ENCODE assay signal across 14 mouse cellular contexts in genomic region chr6:120148716-120149392, GRCm38 (mm10). TPM values are rescaled to one million over a fixed set of nuclear protein-coding genes. Genes with fewer than 3 reads are reported as not detected.
DNase-seq lines count a peak whose midpoint lies in the region; ATAC-seq and TF ChIP-seq lines count a peak whose summit lies in the region.
"Had no signal": no experiment of that assay in that cellular context is flagged by ENCODE, and none has a peak within 500 bp of the region (broad histone marks: within the 10 kb centered on the region; RNA-seq: fewer than 3 reads in every experiment).

No protein-coding gene starts in this region.

- no peak overlapping the region for H3K4me3 ChIP-seq in hindbrain, embryonic 10.5 days
- no peak overlapping the region for H3K4me3 ChIP-seq in hindbrain, postnatal 0 days (ENCODE audit: low read length)
- no peak overlapping the region for H3K4me3 ChIP-seq in heart, embryonic 10.5 days
- H3K4me3 ChIP-seq in limb, embryonic 13.5 days = no peak overlapping the region
- no peak overlapping the region for H3K4me3 ChIP-seq in liver, postnatal 0 days (ENCODE audit: low read depth, low read length)
- H3K4me3 ChIP-seq: intestine, embryonic 15.5 days had no signal

- peaks cover 18% of the 10 kb centered on the region; the same call in 1 of the 2 replicates for H3K4me1 ChIP-seq in hindbrain, embryonic 10.5 days (replicated peaks)
- no peaks in the 10 kb centered on the region for H3K4me1 ChIP-seq in hindbrain, postnatal 0 days (ENCODE audit: insufficient read depth, low read length)
- peaks cover 66% of the 10 kb centered on the region for H3K4me1 ChIP-seq in heart, embryonic 10.5 days
- peaks cover 18% of the 10 kb centered on the region for H3K4me1 ChIP-seq in limb, embryonic 13.5 days
- peaks cover 28% of the 10 kb centered on the region for H3K4me1 ChIP-seq in liver, postnatal 0 days (ENCODE audit: insufficient read depth)
- H3K4me1 ChIP-seq: intestine, embryonic 15.5 days had no signal

- no peaks in the 10 kb centered on the region for H3K36me3 ChIP-seq in hindbrain, embryonic 10.5 days
- H3K36me3 ChIP-seq in hindbrain, postnatal 0 days (ENCODE audit: insufficient read depth, low read length) = no peaks in the 10 kb centered on the region
- H3K36me3 ChIP-seq in heart, embryonic 10.5 days = no peaks in the 10 kb centered on the region
- no peaks in the 10 kb centered on the region for H3K36me3 ChIP-seq in limb, embryonic 13.5 days
- no peaks in the 10 kb centered on the region for H3K36me3 ChIP-seq in liver, postnatal 0 days (replicated peaks; ENCODE audit: insufficient read depth, low read length)
- H3K36me3 ChIP-seq: intestine, embryonic 15.5 days had no signal

- H3K4me2 ChIP-seq in hindbrain, postnatal 0 days (ENCODE audit: low read depth, low read length) = no peak overlapping the region
- H3K4me2 ChIP-seq in limb, embryonic 13.5 days (replicated peaks) = no peak overlapping the region
- no peak overlapping the region for H3K4me2 ChIP-seq in liver, postnatal 0 days (ENCODE audit: low read depth, low read length)
- H3K4me2 ChIP-seq: intestine, embryonic 15.5 days had no signal

- no peak for DNase-seq in hindbrain, embryonic 10.5 days (ENCODE audit: low spot score)
- DNase-seq in hindbrain, postnatal 0 days (ENCODE audit: low spot score) = no peak
- DNase-seq in heart, embryonic 10.5 days (ENCODE audit: low spot score) = no peak
- DNase-seq in yolk sac, embryonic 10.5 days (ENCODE audit: low spot score) = peak; percentile 26
- no peak for DNase-seq in liver, postnatal 0 days
- no peak for DNase-seq in T-cell, adult 2 months (ENCODE audit: low spot score)
- DNase-seq: cerebellum, postnatal 10 days; retina, postnatal 1 day; thymus, postnatal 14 days had no signal

- no peaks in the 10 kb centered on the region for H3K9me3 ChIP-seq in hindbrain, embryonic 10.5 days
- H3K9me3 ChIP-seq in hindbrain, postnatal 0 days (ENCODE audit: low read length) = no peaks in the 10 kb centered on the region
- no peaks in the 10 kb centered on the region for H3K9me3 ChIP-seq in heart, embryonic 10.5 days
- H3K9me3 ChIP-seq in limb, embryonic 13.5 days = no peaks in the 10 kb centered on the region
- no peaks in the 10 kb centered on the region for H3K9me3 ChIP-seq in liver, postnatal 0 days (ENCODE audit: low read length)
- H3K9me3 ChIP-seq: intestine, embryonic 15.5 days had no signal

- no peak for TF ChIP-seq CTCF in hindbrain, postnatal 0 days (IDR thresholded peaks at IDR 0.05; ENCODE audit: low read depth)
- TF ChIP-seq CTCF in liver, postnatal 0 days (IDR thresholded peaks at IDR 0.05; ENCODE audit: low read depth) = no peak

- no peak overlapping the region for H3K9ac ChIP-seq in hindbrain, postnatal 0 days (replicated peaks; ENCODE audit: low read length)
- H3K9ac ChIP-seq in limb, embryonic 13.5 days = no peak overlapping the region; the same call in 1 of the 2 replicates
- no peak overlapping the region for H3K9ac ChIP-seq in liver, postnatal 0 days (replicated peaks)
- H3K9ac ChIP-seq: intestine, embryonic 15.5 days had no signal

- H3K27me3 ChIP-seq in hindbrain, embryonic 10.5 days (ENCODE audit: insufficient read depth, poor library complexity, severe bottlenecking) = no peaks in the 10 kb centered on the region
- no peaks in the 10 kb centered on the region for H3K27me3 ChIP-seq in hindbrain, postnatal 0 days (ENCODE audit: insufficient read depth, low read length)
- H3K27me3 ChIP-seq in heart, embryonic 10.5 days (ENCODE audit: insufficient read depth, poor library complexity, severe bottlenecking) = no peaks in the 10 kb centered on the region
- no peaks in the 10 kb centered on the region for H3K27me3 ChIP-seq in limb, embryonic 13.5 days
- no peaks in the 10 kb centered on the region for H3K27me3 ChIP-seq in liver, postnatal 0 days (ENCODE audit: insufficient read depth, low read length)
- H3K27me3 ChIP-seq: intestine, embryonic 15.5 days had no signal

- peak overlapping the region; percentile 46 for H3K27ac ChIP-seq in hindbrain, embryonic 10.5 days
- no peak overlapping the region for H3K27ac ChIP-seq in hindbrain, postnatal 0 days
- peak overlapping the region; percentile 85 for H3K27ac ChIP-seq in heart, embryonic 10.5 days
- peak overlapping the region; percentile 15; the same call in 1 of the 2 replicates for H3K27ac ChIP-seq in limb, embryonic 13.5 days
- H3K27ac ChIP-seq in liver, postnatal 0 days (ENCODE audit: low read depth) = no peak overlapping the region
- H3K27ac ChIP-seq: intestine, embryonic 15.5 days had no signal

- 89% methylated on average over 12 of the region's 12 CpGs for WGBS in hindbrain, embryonic 10.5 days
- WGBS in hindbrain, postnatal 0 days = 85% methylated on average over 12 of the region's 12 CpGs
- WGBS in heart, embryonic 10.5 days = 68% methylated on average over 12 of the region's 12 CpGs
- 75% methylated on average over 12 of the region's 12 CpGs for WGBS in limb, embryonic 13.5 days
- WGBS in liver, postnatal 0 days (ENCODE audit: insufficient replicate concordance) = 70% methylated on average over 12 of the region's 12 CpGs

- TF ChIP-seq EP300 in liver, postnatal 0 days (IDR thresholded peaks at IDR 0.05; ENCODE audit: low read depth) = no peak

- ATAC-seq in hindbrain, postnatal 0 days = no peak
- no peak for ATAC-seq in limb, embryonic 13.5 days (ENCODE audit: low FRiP score, low read depth)
- ATAC-seq in liver, postnatal 0 days = no peak
- ATAC-seq in frontal cortex, adult (ENCODE audit: low TSS enrichment) = no peak
- ATAC-seq: intestine, embryonic 15.5 days had no signal

RNA-seq across cellular contexts. Expression of gene Ninj2, which starts 55.7 kb away (rescaled TPM):
- polyA plus RNA-seq in hindbrain, embryonic 10.5 days (2016; fragmentation: Nextera tagmentation; extraction: Ambion mirVana) = not detected in 2 replicates
- not detected in 2 replicates for total RNA-seq in hindbrain, postnatal 0 days (2014; rRNA removed)
- not detected in 2 replicates for polyA plus RNA-seq in hindbrain, postnatal 0 days (2015; fragmentation: Nextera tagmentation; extraction: Ambion mirVana)
- not detected in 2 replicates for polyA plus RNA-seq in heart, embryonic 10.5 days (2016; fragmentation: Nextera tagmentation; extraction: Ambion mirVana)
- 0.96 and 0.98 TPM in 2 replicates for polyA plus RNA-seq in limb, embryonic 13.5 days (2015; fragmentation: Nextera tagmentation; extraction: Ambion mirVana)
- 0.31 TPM in 1 of 2 replicates, not detected in the other for polyA plus RNA-seq in liver, postnatal 0 days (2015; fragmentation: Nextera tagmentation; extraction: Ambion mirVana)
- total RNA-seq: megakaryocyte-erythroid progenitor cell, adult 5-6 weeks had no signal
- polyA plus RNA-seq: intestine, embryonic 15.5 days; limb, embryonic 11.5 days had no signal

Comparison
In these comparisons a context has a peak if more than half of its experiments do, and no peak if none do; other contexts are left out.
1. H3K27ac ChIP-seq: peak in hindbrain, embryonic 10.5 days (single experiment), heart, embryonic 10.5 days (single experiment) and limb, embryonic 13.5 days (single experiment); none in hindbrain, postnatal 0 days (single experiment) and liver, postnatal 0 days (single experiment).